Mouse (Mus musculus) liver, adult 2 months (tissue): ENCODE data around the gene Slc22a17. TPM values are rescaled to one million over a fixed set of nuclear protein-coding genes. Genes with fewer than 3 reads are reported as not detected.
A peak's percentile ranks its signal among the peaks of the same experiment; 100 is the strongest.

Experiments used
- DNase-seq: peaks from one replicate; pipeline ENCODE4 v3.0.0-alpha.2; 2011; ENCODE audit warnings: low read depth, low spot score; ENCODE audit errors: extremely low read depth
- H3K27ac ChIP-seq: fragments of 200-500 bp; replicated peaks from 2 replicates; pipeline ENCODE4 v1.5.1; 2012; ENCODE audit warnings: low read depth, mild to moderate bottlenecking, control low read depth, inconsistent platforms, low read length; ENCODE audit not compliant: insufficient read depth
- H3K27me3 ChIP-seq: fragments of 200-500 bp; 2 replicates; pipeline ENCODE4 v1.6.1; 2012; ENCODE audit warnings: mild to moderate bottlenecking, moderate library complexity, low read length, inconsistent platforms; ENCODE audit not compliant: control insufficient read depth, insufficient read depth
- H3K36me3 ChIP-seq: fragments of 200-500 bp; 2 replicates; pipeline ENCODE4 v1.6.1; 2012; ENCODE audit warnings: low read length, inconsistent platforms; ENCODE audit not compliant: control insufficient read depth, insufficient read depth
- H3K4me1 ChIP-seq: fragments of 200-500 bp; 2 replicates; pipeline ENCODE4 v1.6.1; 2011; ENCODE audit warnings: low read length; ENCODE audit not compliant: control insufficient read depth, insufficient read depth
- H3K4me3 ChIP-seq: fragments of 200-500 bp; 2 replicates; pipeline ENCODE4 v1.5.1; 2011; ENCODE audit warnings: low read depth, mild to moderate bottlenecking, control low read depth, low read length, moderate library complexity; ENCODE audit not compliant: insufficient read depth
- H3K79me2 ChIP-seq: fragments of 200-500 bp; 2 replicates; pipeline ENCODE4 v1.6.1; 2012; ENCODE audit warnings: inconsistent platforms, mild to moderate bottlenecking, low read length, moderate library complexity; ENCODE audit not compliant: control insufficient read depth, insufficient read depth
- H3K9ac ChIP-seq: fragments of 200-500 bp; 2 replicates; pipeline ENCODE4 v1.6.1; 2012; ENCODE audit warnings: low read depth, mild to moderate bottlenecking, control low read depth, inconsistent platforms, low read length
- CTCF ChIP-seq: fragments of 200-500 bp; IDR thresholded peaks from 2 replicates; pipeline ENCODE4 v1.5.1; 2011; ENCODE audit warnings: low read depth, low read length, control low read depth
- POLR2A ChIP-seq: fragments of 200-500 bp; IDR thresholded peaks from 2 replicates; pipeline ENCODE4 v1.6.1; 2011; ENCODE audit warnings: low read length, control low read depth; ENCODE audit not compliant: insufficient read depth; ENCODE audit errors: extremely low read depth
- WGBS: fragments of 180-500 bp; shearing (Covaris S2); methylation state at CpG from one replicate; pipeline ENCODE4 v1.1.7; 2018; 5-methylcytosine and 5-hydroxymethylcytosine counted together
- polyA plus RNA-seq: library from polyadenylated mRNA; depleted of rRNA; stranded (reverse); fragments of >200 nt; gene quantifications from 2 replicates; pipeline ENCODE4 v1.2.3, GENCODE M21; 2012
- total RNA-seq: library from RNA; depleted of rRNA; stranded (reverse); fragments of >200 nt; gene quantifications from 2 replicates; pipeline ENCODE4 v1.2.3, GENCODE M21; 2014

The Slc22a17 gene
- total and polyA plus RNA-seq, 2 experiments: 0.46 to 2.7 TPM

- Histone ChIP-seq H3K4me1 (no peaks in the 10 kb centered on the region), H3K27me3 (no peaks in the 10 kb centered on the region), H3K36me3 (no peaks in the 10 kb centered on the region), H3K9ac (no peak overlapping the region), H3K4me3 (no peak overlapping the region), H3K27ac (no peak overlapping the region), H3K79me2 (no peaks in the 10 kb centered on the region)
- 86% methylated on average over 16 of the region's 16 CpGs for WGBS
- no peak for TF ChIP-seq CTCF
- no peak for TF ChIP-seq POLR2A
- DNase-seq: no peak
Observed at GRCm38 (mm10) chr14:54920076-54920685, 7.2 kb upstream of the Slc22a17 start.

GRCm38 (mm10) chr14:54913343-54913742 is 411 bp upstream of the Slc22a17 start:
- H3K79me2 ChIP-seq: no peaks in the 10 kb centered on the region
- DNase-seq: no peak
- H3K4me3 ChIP-seq: peak overlapping the region; percentile 61
- no peaks in the 10 kb centered on the region for H3K4me1 ChIP-seq
- no peak overlapping the region for H3K27ac ChIP-seq
- H3K27me3 ChIP-seq: peaks cover 13% of the 10 kb centered on the region
- no peak for TF ChIP-seq POLR2A
- TF ChIP-seq CTCF: no peak
- WGBS: 33% methylated on average over 10 of the region's 10 CpGs
- no peak overlapping the region for H3K9ac ChIP-seq
- H3K36me3 ChIP-seq: no peaks in the 10 kb centered on the region

GRCm38 (mm10) chr14:54912109-54912850 is 652 bp downstream of the Slc22a17 start:
- H3K4me3 ChIP-seq: peak overlapping the region; percentile 61
- peak overlapping the region; percentile 64 for H3K9ac ChIP-seq
- no peaks in the 10 kb centered on the region for H3K36me3 ChIP-seq
- DNase-seq: no peak
- H3K27ac ChIP-seq: no peak overlapping the region
- no peaks in the 10 kb centered on the region for H3K79me2 ChIP-seq
- TF ChIP-seq CTCF: no peak
- no peak for TF ChIP-seq POLR2A
- H3K27me3 ChIP-seq: peaks cover 13% of the 10 kb centered on the region
- H3K4me1 ChIP-seq: no peaks in the 10 kb centered on the region
- WGBS: 9% methylated on average over 59 of the region's 69 CpGs

- H3K4me1 ChIP-seq: no peaks in the 10 kb centered on the region
- no peak overlapping the region for H3K9ac ChIP-seq
- no peak for DNase-seq
- no peak overlapping the region for H3K27ac ChIP-seq
- H3K27me3 ChIP-seq: peaks cover 13% of the 10 kb centered on the region
- WGBS: 75% methylated on average over 7 of the region's 7 CpGs
- no peak for TF ChIP-seq POLR2A
- no peak for TF ChIP-seq CTCF
- H3K36me3 ChIP-seq: no peaks in the 10 kb centered on the region
- H3K79me2 ChIP-seq: no peaks in the 10 kb centered on the region
- no peak overlapping the region for H3K4me3 ChIP-seq
Observed at GRCm38 (mm10) chr14:54908682-54909081, 4.2 kb downstream of the Slc22a17 start.

- no peak for DNase-seq
- Histone ChIP-seq H3K27me3 (no peaks in the 10 kb centered on the region), H3K9ac (no peak overlapping the region), H3K79me2 (no peaks in the 10 kb centered on the region), H3K4me1 (peaks cover 1% of the 10 kb centered on the region; the same call in 1 of the 2 replicates), H3K27ac (no peak overlapping the region), H3K36me3 (no peaks in the 10 kb centered on the region; the same call in 1 of the 2 replicates), H3K4me3 (no peak overlapping the region)
- TF ChIP-seq POLR2A (no peak), CTCF (no peak)
- WGBS: 95% methylated on average over 4 of the region's 4 CpGs
Observed at GRCm38 (mm10) chr14:54903641-54904040, 9.3 kb downstream of the Slc22a17 start.

GRCm38 (mm10) chr14:54900383-54900782 is 12.5 kb downstream of the Slc22a17 start:
- TF ChIP-seq CTCF: peak; percentile 56
- TF ChIP-seq POLR2A: no peak
- WGBS: 2% methylated on average over 3 of the region's 3 CpGs
- Histone ChIP-seq H3K79me2 (no peaks in the 10 kb centered on the region), H3K9ac (no peak overlapping the region), H3K4me1 (peaks cover 5% of the 10 kb centered on the region), H3K4me3 (no peak overlapping the region), H3K36me3 (peaks cover 26% of the 10 kb centered on the region), H3K27me3 (no peaks in the 10 kb centered on the region), H3K27ac (no peak overlapping the region)
- peak; percentile 80 for DNase-seq
